Mouse (Mus musculus) granulocyte monocyte progenitor cell, adult 5-6 weeks (primary cell): ENCODE data around the gene Foxj2. TPM values are rescaled to one million over a fixed set of nuclear protein-coding genes. Genes with fewer than 3 reads are reported as not detected.

ENCODE experiments used
- ATAC-seq: replicated peaks from 2 replicates; pipeline ENCODE4 v1.8.0; 2016; ENCODE audit warnings: mild to moderate bottlenecking, moderate TSS enrichment, inconsistent platforms; ENCODE audit not compliant: poor library complexity, severe bottlenecking
- total RNA-seq, 2 experiments: library from RNA; stranded (forward) in 1 of 2; stranded (reverse) in 1 of 2; fragments of 200-712, 200-1000 nt in 1 of 2; fragments of >200 nt in 1 of 2; fragmentation: Nextera tagmentation in 1 of 2; gene quantifications; 2 replicates each; pipeline ENCODE4 v1.2.3; 2014 to 2017

Gene Foxj2
- total RNA-seq, 2 experiments from 2014 or later: 3.5 to 8.1 TPM

DNA sequence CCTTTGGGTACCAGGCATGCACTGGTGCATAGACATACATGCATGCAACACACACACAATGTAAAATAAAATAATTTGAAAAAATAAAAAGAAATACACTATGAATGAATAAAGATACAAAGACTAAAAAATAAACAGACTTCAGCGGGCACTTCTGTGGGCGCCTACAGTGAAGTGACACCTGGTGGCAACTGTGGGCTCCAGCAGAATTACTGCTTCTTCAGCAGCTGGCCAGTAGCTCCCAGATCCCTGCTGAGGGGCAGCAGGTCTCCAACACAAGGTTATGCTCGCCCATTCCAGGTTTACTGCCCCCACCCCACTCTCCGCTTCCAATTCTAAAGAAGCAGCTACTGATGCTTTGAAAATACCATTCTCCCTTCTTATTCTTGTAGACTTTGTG is 48.2 kb downstream of the Foxj2 start:
- ATAC-seq: 0 out of 2 replicates have a peak, but pooled peaks have one; percentile 38

DNA sequence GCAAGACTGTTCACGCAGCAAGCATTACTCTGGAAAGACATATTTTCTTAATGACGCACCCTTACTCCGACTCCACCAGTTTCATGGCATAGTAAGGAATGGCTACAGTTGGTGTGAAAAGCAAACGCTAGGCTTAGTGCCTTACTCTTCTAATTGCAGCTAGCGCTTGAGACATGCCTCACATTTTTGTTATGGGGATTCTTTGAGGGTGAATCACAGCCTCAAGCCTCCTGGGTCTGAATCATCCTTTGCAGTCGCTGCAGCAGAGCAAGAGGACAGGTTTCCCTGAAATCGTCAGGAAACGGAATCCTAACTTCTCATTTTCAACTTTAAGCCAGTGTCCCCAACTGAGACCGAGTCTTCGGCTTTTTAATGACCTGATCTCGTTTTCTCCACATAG is 50.1 kb downstream of the Foxj2 start:
- no peak for ATAC-seq

DNA sequence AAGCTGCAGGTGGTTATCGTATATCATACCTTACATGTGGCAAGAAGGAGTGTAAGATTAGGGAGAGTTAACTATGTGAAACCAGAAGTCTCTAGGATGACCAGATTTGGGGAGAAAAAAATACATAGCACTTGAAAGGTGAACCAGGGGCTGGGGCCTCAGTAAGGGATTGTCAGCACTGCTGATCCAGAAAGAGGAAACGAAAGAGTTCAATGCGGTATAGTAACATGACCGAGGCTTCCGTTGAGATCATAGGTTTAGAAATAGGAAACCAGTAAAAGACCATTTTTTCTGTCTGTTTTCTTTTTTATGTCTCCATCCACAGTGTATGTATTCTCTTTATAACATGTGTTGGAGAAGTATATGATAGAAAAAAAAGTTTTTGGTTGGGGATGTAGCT is 53.1 kb downstream of the Foxj2 start:
- peak; percentile 83 for ATAC-seq

DNA sequence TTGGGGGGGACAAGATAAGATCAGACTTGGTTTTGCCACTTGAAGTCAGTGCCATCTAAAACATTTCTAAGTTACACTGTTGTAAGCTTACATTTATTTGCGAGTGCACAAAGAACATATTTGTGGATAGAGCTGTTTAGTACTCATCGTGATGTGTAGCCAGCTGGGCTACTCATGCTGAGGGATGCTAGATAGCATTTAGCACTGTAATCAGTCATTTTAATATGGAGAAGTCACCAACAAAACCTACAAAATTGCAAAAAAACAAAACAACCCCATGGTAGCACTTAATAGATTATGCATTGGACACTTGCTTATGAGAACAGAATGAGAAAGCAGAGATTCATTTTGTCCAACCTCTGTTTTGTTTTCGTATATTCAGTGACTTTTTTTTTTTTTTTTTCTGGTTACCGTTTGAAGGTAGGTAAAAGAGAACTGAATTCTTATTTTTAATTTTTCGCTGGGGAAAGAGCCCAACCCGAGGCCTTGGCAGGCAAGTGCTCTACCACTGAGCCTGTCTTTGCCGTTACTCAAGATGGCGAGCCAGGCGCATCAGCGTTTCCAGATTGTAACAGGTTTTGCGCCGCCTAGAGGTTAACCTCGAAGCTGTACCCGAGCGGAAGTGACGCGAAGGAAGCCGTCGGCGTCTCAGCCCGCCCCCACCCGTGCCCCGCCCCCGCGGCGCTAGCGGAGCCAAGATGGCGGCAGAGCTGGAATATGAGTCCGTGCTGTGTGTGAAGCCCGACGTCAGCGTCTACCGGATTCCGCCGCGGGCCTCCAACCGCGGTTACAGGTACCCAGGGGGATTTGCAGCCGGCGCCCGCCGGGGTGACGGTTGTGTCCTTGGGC is 54.4 kb downstream of the Foxj2 start, which contains the start of gene Necap1:
Gene Necap1, plus strand, starts transcription at position 604 of the 849 bp plus-strand sequence.
- ATAC-seq: peak; percentile 79

DNA sequence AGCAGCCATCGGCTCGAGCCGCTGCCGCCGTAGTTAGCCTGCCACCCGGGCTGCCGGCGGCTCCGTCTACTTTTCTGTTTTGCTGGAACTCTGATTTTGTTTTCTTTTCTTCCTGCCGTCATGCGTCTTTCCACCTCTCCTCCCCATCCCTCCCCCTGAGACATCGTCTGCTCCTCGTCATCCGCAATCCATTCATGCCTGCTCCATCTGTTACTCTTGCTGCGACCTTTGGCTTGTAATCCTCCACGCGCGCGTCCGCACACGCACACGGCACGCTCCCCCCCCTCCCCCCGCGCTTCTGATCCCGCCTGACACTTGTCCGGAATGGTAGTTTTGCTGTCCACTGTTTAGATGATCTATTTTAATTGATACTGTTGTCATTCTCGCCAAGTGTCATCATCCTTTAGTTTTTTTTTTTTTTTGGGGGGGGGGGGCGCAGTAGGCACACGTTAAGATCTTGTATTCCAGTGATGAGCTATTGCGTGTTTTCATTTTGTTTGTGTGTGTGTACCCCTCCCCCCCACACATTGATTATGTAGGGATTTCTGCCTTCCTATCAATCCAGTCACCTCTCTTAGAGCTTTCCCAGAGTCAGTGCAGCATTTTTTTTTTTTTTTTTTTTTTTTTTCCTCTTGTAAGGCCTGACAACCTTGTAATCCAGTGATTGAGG is 55.1 kb downstream of the Foxj2 start:
- ATAC-seq: peak; percentile 20

DNA sequence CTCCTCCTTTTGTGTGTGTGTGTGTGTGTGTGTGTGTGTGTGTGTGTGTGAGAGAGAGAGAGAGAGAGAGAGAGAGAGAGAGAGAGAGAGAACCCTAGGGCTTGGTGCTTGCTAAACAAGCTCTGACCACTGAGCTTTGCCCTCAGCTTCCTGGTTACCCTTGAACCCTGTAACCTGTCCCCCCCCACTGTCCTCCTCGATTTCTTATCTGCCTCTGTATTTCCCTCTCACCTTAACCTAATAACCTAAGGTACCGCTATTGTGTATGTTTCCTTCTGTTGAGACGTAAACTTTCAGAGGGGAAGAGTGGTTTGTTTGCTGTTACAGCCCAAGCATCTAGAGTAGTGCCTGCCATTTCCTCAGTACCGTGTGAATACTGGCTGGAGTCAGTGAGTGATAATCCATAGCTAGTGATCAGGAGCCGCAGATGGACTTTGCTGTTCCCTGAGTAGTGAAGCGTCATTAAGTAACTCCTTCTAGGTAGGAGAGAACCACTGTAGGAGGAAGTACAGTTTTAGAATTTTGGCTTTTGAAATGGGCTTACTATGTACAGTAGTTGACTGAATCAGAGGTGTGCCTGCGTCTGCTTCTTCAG is 59.5 kb downstream of the Foxj2 start:
- no peak for ATAC-seq

DNA sequence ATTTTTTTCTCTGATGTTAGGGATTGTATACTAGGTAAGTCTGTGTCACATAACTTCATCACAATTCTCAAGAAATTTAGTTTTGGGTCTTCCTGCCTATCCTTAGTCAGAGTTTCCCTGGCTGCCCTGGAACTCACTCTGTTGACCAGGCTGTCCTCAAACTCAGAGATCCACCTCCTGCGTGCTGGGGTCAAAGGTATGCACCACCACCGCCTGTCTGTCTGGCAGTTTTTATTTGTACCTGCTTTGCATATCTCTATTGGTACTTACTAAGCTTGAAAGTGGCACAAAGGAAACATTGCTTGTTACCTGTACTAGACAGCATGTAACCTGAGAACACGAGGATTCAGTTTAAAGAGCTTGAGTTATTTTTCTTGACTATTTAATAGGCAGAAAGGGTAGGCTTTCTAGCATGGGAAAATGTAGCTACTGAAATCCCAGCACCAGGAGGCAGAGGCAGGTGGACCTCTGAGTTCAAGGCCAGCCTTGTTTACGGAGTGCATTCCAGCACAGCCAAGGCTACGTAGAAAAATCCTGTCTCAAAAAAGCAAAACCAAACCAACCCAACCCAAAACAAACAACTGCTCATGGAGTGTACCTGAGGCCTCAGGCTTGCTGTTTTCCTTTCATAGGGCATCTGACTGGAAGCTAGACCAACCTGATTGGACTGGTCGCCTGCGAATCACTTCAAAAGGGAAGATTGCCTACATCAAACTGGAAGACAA is 60.2 kb downstream of the Foxj2 start:
- no peak for ATAC-seq

DNA sequence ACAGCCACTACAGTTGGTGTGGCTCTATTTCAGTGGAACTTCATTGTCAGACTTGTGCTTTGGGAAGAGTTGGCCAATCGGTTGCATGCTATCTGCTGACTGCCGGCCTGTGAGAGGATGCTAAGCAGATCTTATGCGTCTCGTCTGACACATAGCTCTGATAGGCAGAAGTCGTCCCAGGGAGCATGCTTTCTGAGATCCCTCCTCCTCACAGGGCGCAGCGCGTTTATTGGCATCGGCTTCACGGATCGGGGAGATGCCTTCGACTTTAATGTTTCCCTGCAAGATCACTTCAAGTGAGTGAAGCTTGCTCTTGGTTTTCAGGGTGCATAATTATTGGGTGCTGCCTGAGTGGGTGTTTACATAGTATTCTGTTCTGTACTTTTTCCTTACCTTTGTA is 61.6 kb downstream of the Foxj2 start:
- no peak for ATAC-seq

DNA sequence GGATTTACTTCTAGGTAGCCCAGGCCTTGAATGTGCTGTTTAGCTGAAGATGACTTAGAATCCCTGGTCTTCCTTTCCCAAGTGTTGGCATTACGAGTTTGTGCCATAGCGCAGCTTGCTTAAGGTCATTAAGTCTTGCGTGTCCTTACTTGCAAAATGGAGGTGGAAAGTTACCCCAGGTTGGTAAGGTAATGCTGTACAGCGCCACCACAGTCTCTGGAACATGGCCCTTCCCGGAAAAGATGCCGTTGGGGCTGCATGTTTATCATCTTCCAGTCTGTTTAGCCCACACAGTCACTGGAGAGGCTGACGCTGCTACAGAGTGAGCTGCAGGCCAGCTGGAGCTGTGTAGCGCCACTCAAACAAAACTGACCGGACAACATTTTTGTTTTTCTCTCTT is 63.9 kb downstream of the Foxj2 start:
- ATAC-seq: no peak

DNA sequence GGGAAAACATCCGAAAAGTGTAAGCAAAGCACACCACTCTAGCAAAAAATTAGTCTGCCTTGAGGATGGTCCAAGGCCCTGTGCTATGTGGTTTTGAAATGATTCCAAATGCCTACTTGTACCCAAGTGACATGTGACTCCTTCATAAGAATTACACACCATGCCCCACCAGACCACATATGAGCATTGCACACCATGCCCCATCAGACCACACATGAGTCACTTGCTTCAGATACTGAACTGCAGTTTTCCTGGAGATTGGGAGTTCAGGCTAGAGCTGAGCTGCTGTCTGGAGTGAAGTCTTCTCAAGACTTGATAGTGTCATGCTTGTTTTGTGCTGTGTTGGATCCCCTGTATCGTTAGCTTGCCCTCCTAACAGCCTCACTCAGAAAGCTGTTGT is 69.9 kb downstream of the Foxj2 start:
- peak; percentile 31 for ATAC-seq

DNA sequence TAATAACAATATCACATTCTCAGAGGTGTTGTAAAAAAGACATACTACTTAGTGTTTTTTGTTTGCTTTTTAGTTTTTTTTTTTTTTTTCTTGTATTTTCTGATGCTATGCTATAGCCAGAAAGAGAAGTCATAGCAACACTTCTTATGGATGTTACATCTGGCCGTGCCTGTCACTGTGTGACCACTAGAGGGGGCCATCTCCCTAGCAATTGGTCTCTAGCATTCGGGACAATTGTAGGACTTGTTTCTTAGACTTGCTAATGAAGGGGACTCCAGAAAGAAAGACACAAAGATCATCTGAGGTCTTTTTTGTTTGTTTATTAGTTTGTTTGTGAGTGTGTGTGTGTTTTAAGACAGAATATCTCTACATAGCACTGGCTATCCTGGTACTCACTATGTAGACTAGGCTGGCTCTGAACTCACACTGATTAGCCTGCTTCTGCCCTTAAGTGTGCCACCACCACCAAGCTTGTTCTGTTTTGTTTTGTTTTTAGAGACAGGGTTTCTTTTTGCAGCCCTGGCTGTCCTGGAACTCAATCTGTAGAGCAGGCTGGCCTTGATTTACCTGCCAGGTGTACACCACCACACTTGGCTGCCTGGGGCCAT is 72.8 kb downstream of the Foxj2 start:
- ATAC-seq: peak; percentile 93

Other genes with a start within 250 kb of the Foxj2 start
- 17.0 and 28.1 TPM in 2 replicates for gene Apobec1, start 217.5 kb upstream of the Foxj2 start, total RNA-seq (2014; fragmentation: Nextera tagmentation)
- 11.9 and 15.3 TPM in 2 replicates for gene Apobec1, start 217.5 kb upstream of the Foxj2 start, total RNA-seq (2017)
- 3.5 and 3.8 TPM in 2 replicates for gene Gdf3, start 209.8 kb upstream of the Foxj2 start, total RNA-seq (2014; fragmentation: Nextera tagmentation)
- 5.1 and 6.1 TPM in 2 replicates for gene Gdf3, start 209.8 kb upstream of the Foxj2 start, total RNA-seq (2017)
- not detected in 2 replicates for gene Dppa3, start 193.5 kb upstream of the Foxj2 start, total RNA-seq (2014; fragmentation: Nextera tagmentation)
- gene Dppa3, start 193.5 kb upstream of the Foxj2 start, total RNA-seq (2017): not detected in 2 replicates
- not detected in 2 replicates for gene Nanog, start 112.4 kb upstream of the Foxj2 start, total RNA-seq (2014; fragmentation: Nextera tagmentation)
- gene Nanog, start 112.4 kb upstream of the Foxj2 start, total RNA-seq (2017): not detected in 2 replicates
- gene Slc2a3, start 18.3 kb upstream of the Foxj2 start, total RNA-seq (2014; fragmentation: Nextera tagmentation): 4.7 and 6.5 TPM in 2 replicates
- 8.4 and 8.8 TPM in 2 replicates for gene Slc2a3, start 18.3 kb upstream of the Foxj2 start, total RNA-seq (2017)
- gene C3ar1, start 36.2 kb downstream of the Foxj2 start, total RNA-seq (2014; fragmentation: Nextera tagmentation): not detected in 2 replicates
- gene C3ar1, start 36.2 kb downstream of the Foxj2 start, total RNA-seq (2017): 0.04 and 0.10 TPM in 2 replicates
- gene Necap1, start 54.6 kb downstream of the Foxj2 start, total RNA-seq (2014; fragmentation: Nextera tagmentation): 24.8 and 26.1 TPM in 2 replicates
- 14.3 and 25.7 TPM in 2 replicates for gene Necap1, start 54.6 kb downstream of the Foxj2 start, total RNA-seq (2017)
- 1.7 TPM in 1 of 2 replicates, not detected in the other for gene Clec4a1, start 101.9 kb downstream of the Foxj2 start, total RNA-seq (2014; fragmentation: Nextera tagmentation)
- gene Clec4a1, start 101.9 kb downstream of the Foxj2 start, total RNA-seq (2017): 0.93 and 1.3 TPM in 2 replicates
- gene Clec4a3, start 132.6 kb downstream of the Foxj2 start, total RNA-seq (2014; fragmentation: Nextera tagmentation): 5.3 TPM in 1 of 2 replicates, not detected in the other
- gene Clec4a3, start 132.6 kb downstream of the Foxj2 start, total RNA-seq (2017): 0.93 and 2.5 TPM in 2 replicates
- gene Clec4a4, start 170.5 kb downstream of the Foxj2 start, total RNA-seq (2014; fragmentation: Nextera tagmentation): not detected in 2 replicates
- gene Clec4a4, start 170.5 kb downstream of the Foxj2 start, total RNA-seq (2017): not detected in 2 replicates
- not detected in 2 replicates for gene Clec4b1, start 230.0 kb downstream of the Foxj2 start, total RNA-seq (2014; fragmentation: Nextera tagmentation)
- gene Clec4b1, start 230.0 kb downstream of the Foxj2 start, total RNA-seq (2017): 2.6 TPM in 1 of 2 replicates, not detected in the other